ENCODE assay signal across 15 mouse cellular contexts in genomic region chr15:10633381-10633780, GRCm38 (mm10).
DNase-seq lines count a peak whose midpoint lies in the region; ATAC-seq and TF ChIP-seq lines count a peak whose summit lies in the region.
"Had no signal": no experiment of that assay in that cellular context is flagged by ENCODE, and none has a peak within 500 bp of the region (broad histone marks: within the 10 kb centered on the region; RNA-seq: fewer than 3 reads in every experiment).

No protein-coding gene starts in this region.

- peak overlapping the region; percentile 81 for H3K27ac ChIP-seq in forebrain, embryonic 10.5 days
- H3K27ac ChIP-seq in forebrain, postnatal 0 days (ENCODE audit: low read depth, low read length) = no peak overlapping the region
- H3K27ac ChIP-seq in embryonic facial prominence, embryonic 14.5 days (replicated peaks; ENCODE audit: low read depth, low read length) = 0 out of 2 replicates have a peak overlapping the region, but pooled peaks have one; percentile 76
- no peak overlapping the region for H3K27ac ChIP-seq in liver, embryonic 12.5 days
- no peak overlapping the region for H3K27ac ChIP-seq in intestine, embryonic 15.5 days
- H3K27ac ChIP-seq in hindbrain, embryonic 12.5 days = no peak overlapping the region
- H3K27ac ChIP-seq: heart, adult 2 months had no signal

- no peaks in the 10 kb centered on the region for H3K27me3 ChIP-seq in forebrain, embryonic 10.5 days (ENCODE audit: poor library complexity, severe bottlenecking)
- no peaks in the 10 kb centered on the region for H3K27me3 ChIP-seq in forebrain, postnatal 0 days (ENCODE audit: insufficient read depth, low read length)
- no peaks in the 10 kb centered on the region for H3K27me3 ChIP-seq in embryonic facial prominence, embryonic 14.5 days (replicated peaks; ENCODE audit: control insufficient read depth, insufficient read depth, low read length)
- H3K27me3 ChIP-seq in liver, embryonic 12.5 days (replicated peaks) = no peaks in the 10 kb centered on the region
- H3K27me3 ChIP-seq in intestine, embryonic 15.5 days (replicated peaks) = no peaks in the 10 kb centered on the region
- no peaks in the 10 kb centered on the region for H3K27me3 ChIP-seq in hindbrain, embryonic 12.5 days

- H3K4me2 ChIP-seq in forebrain, postnatal 0 days (ENCODE audit: low read depth) = no peak overlapping the region
- H3K4me2 ChIP-seq in embryonic facial prominence, embryonic 14.5 days (ENCODE audit: low read depth, low read length) = no peak overlapping the region
- no peak overlapping the region for H3K4me2 ChIP-seq in liver, embryonic 12.5 days
- H3K4me2 ChIP-seq in intestine, embryonic 15.5 days (replicated peaks) = no peak overlapping the region
- no peak overlapping the region for H3K4me2 ChIP-seq in hindbrain, embryonic 12.5 days (replicated peaks)

- DNase-seq in forebrain, embryonic 10.5 days (ENCODE audit: extremely low spot score, low spot score) = no peak
- no peak for DNase-seq in forebrain, postnatal 0 days
- no peak for DNase-seq in embryonic facial prominence, embryonic 14.5 days (ENCODE audit: low spot score)
- DNase-seq in kidney, postnatal 14 days = peak; percentile 54
- DNase-seq in embryo, embryonic 9.5 days (ENCODE audit: extremely low spot score) = no peak
- DNase-seq: adrenal gland, postnatal 36 days; cerebellum, adult 11 months; heart, adult 2 months; heart, postnatal 4 days; lung, postnatal 36 days; right cerebral cortex, adult 18-20 months; thymus, adult 2 months had no signal

- no peak for TF ChIP-seq CTCF in forebrain, postnatal 0 days (IDR thresholded peaks at IDR 0.05; ENCODE audit: low read depth)

- no peaks in the 10 kb centered on the region for H3K9me3 ChIP-seq in forebrain, embryonic 10.5 days
- no peaks in the 10 kb centered on the region for H3K9me3 ChIP-seq in forebrain, postnatal 0 days (ENCODE audit: low read length)
- H3K9me3 ChIP-seq in embryonic facial prominence, embryonic 14.5 days (ENCODE audit: control insufficient read depth, low read length) = no peaks in the 10 kb centered on the region
- no peaks in the 10 kb centered on the region for H3K9me3 ChIP-seq in liver, embryonic 12.5 days (replicated peaks)
- no peaks in the 10 kb centered on the region for H3K9me3 ChIP-seq in intestine, embryonic 15.5 days
- H3K9me3 ChIP-seq in hindbrain, embryonic 12.5 days (replicated peaks) = no peaks in the 10 kb centered on the region

- peaks cover 41% of the 10 kb centered on the region for H3K36me3 ChIP-seq in forebrain, embryonic 10.5 days (replicated peaks)
- H3K36me3 ChIP-seq in forebrain, postnatal 0 days (ENCODE audit: insufficient read depth) = no peaks in the 10 kb centered on the region
- H3K36me3 ChIP-seq in embryonic facial prominence, embryonic 14.5 days (ENCODE audit: control insufficient read depth, insufficient read depth, low read length) = peaks cover 17% of the 10 kb centered on the region
- peaks cover 8% of the 10 kb centered on the region; the same call in 1 of the 2 replicates for H3K36me3 ChIP-seq in liver, embryonic 12.5 days
- no peaks in the 10 kb centered on the region; the same call in 1 of the 2 replicates for H3K36me3 ChIP-seq in intestine, embryonic 15.5 days
- H3K36me3 ChIP-seq in hindbrain, embryonic 12.5 days = peaks cover 10% of the 10 kb centered on the region

- ATAC-seq in forebrain, postnatal 0 days = no peak
- no peak for ATAC-seq in embryonic facial prominence, embryonic 14.5 days (ENCODE audit: low read depth)
- peak; percentile 70; the same call in 1 of the 2 replicates for ATAC-seq in liver, embryonic 12.5 days
- no peak for ATAC-seq in intestine, embryonic 15.5 days
- ATAC-seq in hindbrain, embryonic 12.5 days (ENCODE audit: low FRiP score) = no peak

- no peak overlapping the region for H3K4me3 ChIP-seq in forebrain, embryonic 10.5 days
- no peak overlapping the region for H3K4me3 ChIP-seq in forebrain, postnatal 0 days (ENCODE audit: low read depth, low read length)
- H3K4me3 ChIP-seq in embryonic facial prominence, embryonic 14.5 days (ENCODE audit: low read depth, low read length) = no peak overlapping the region
- no peak overlapping the region for H3K4me3 ChIP-seq in liver, embryonic 12.5 days
- H3K4me3 ChIP-seq in intestine, embryonic 15.5 days (replicated peaks) = no peak overlapping the region
- H3K4me3 ChIP-seq in hindbrain, embryonic 12.5 days = no peak overlapping the region
- H3K4me3 ChIP-seq: heart, adult 2 months had no signal

- peaks cover 38% of the 10 kb centered on the region for H3K4me1 ChIP-seq in forebrain, embryonic 10.5 days
- H3K4me1 ChIP-seq in forebrain, postnatal 0 days (ENCODE audit: insufficient read depth) = no peaks in the 10 kb centered on the region
- peaks cover 41% of the 10 kb centered on the region for H3K4me1 ChIP-seq in embryonic facial prominence, embryonic 14.5 days (ENCODE audit: control insufficient read depth, insufficient read depth, low read length)
- peaks cover 16% of the 10 kb centered on the region for H3K4me1 ChIP-seq in liver, embryonic 12.5 days
- H3K4me1 ChIP-seq in intestine, embryonic 15.5 days (replicated peaks) = peaks cover 16% of the 10 kb centered on the region
- peaks cover 18% of the 10 kb centered on the region for H3K4me1 ChIP-seq in hindbrain, embryonic 12.5 days

- 72% methylated on average over 4 of the region's 4 CpGs for WGBS in forebrain, embryonic 10.5 days
- WGBS in forebrain, postnatal 0 days = 95% methylated on average over 4 of the region's 4 CpGs
- WGBS in embryonic facial prominence, embryonic 14.5 days = 48% methylated on average over 4 of the region's 4 CpGs
- WGBS in liver, embryonic 12.5 days (ENCODE audit: insufficient replicate concordance) = 70% methylated on average over 4 of the region's 4 CpGs
- WGBS in intestine, embryonic 15.5 days = 63% methylated on average over 4 of the region's 4 CpGs
- 80% methylated on average over 4 of the region's 4 CpGs for WGBS in hindbrain, embryonic 12.5 days

- H3K9ac ChIP-seq in forebrain, postnatal 0 days = no peak overlapping the region
- H3K9ac ChIP-seq in embryonic facial prominence, embryonic 14.5 days (ENCODE audit: low read depth, low read length) = no peak overlapping the region
- H3K9ac ChIP-seq in liver, embryonic 12.5 days = no peak overlapping the region
- H3K9ac ChIP-seq in intestine, embryonic 15.5 days = no peak overlapping the region
- no peak overlapping the region for H3K9ac ChIP-seq in hindbrain, embryonic 12.5 days

Comparison
In these comparisons a context has a peak if more than half of its experiments do, and no peak if none do; other contexts are left out.
1. H3K27ac ChIP-seq: peak in forebrain, embryonic 10.5 days (single experiment) and embryonic facial prominence, embryonic 14.5 days (single experiment); none in forebrain, postnatal 0 days (single experiment), liver, embryonic 12.5 days (single experiment), intestine, embryonic 15.5 days (single experiment) and hindbrain, embryonic 12.5 days (single experiment).